Mouse (Mus musculus) kidney, embryonic 16.5 days (tissue): ENCODE data around the gene Etnk1. TPM values are rescaled to one million over a fixed set of nuclear protein-coding genes. Genes with fewer than 3 reads are reported as not detected.

Source experiments
- ATAC-seq: fragments of 200-750 bp; cut with Nextera tagmentation; 2 replicates; pipeline ENCODE4 v1.8.0; 2017; ENCODE audit warnings: moderate TSS enrichment; ENCODE audit not compliant: low FRiP score, low TSS enrichment
- H3K27ac ChIP-seq: fragments of 300-500 bp; sonication (generic); 2 replicates; pipeline ENCODE4 v1.5.1; 2014; ENCODE audit warnings: low read length
- H3K27me3 ChIP-seq: fragments of 300-500 bp; sonication (generic); 2 replicates; pipeline ENCODE4 v1.6.1; 2014; ENCODE audit warnings: low read length, control low read depth, mixed read lengths; ENCODE audit not compliant: insufficient read depth
- H3K36me3 ChIP-seq: fragments of 300-500 bp; sonication (generic); 2 replicates; pipeline ENCODE4 v1.6.1; 2014; ENCODE audit warnings: low read length, control low read depth, mixed read lengths; ENCODE audit not compliant: insufficient read depth
- H3K4me1 ChIP-seq: fragments of 300-500 bp; sonication (generic); 2 replicates; pipeline ENCODE4 v1.6.1; 2014; ENCODE audit warnings: low read length, control low read depth, mixed read lengths; ENCODE audit not compliant: insufficient read depth
- H3K4me2 ChIP-seq: fragments of 300-500 bp; sonication (generic); replicated peaks from 2 replicates; pipeline ENCODE4 v1.6.1; 2014; ENCODE audit warnings: low read depth, low read length
- H3K4me3 ChIP-seq: fragments of 300-500 bp; sonication (generic); 2 replicates; pipeline ENCODE4 v1.5.1; 2014; ENCODE audit warnings: mild to moderate bottlenecking, low read length
- H3K9ac ChIP-seq: fragments of 300-500 bp; sonication (generic); replicated peaks from 2 replicates; pipeline ENCODE4 v1.6.1; 2014; ENCODE audit warnings: low read length
- H3K9me3 ChIP-seq: fragments of 300-500 bp; sonication (generic); 2 replicates; pipeline ENCODE4 v1.6.1; 2016; ENCODE audit warnings: low read length, control low read depth
- WGBS: fragments of 180-500 bp; shearing (Covaris S2); extraction: QIAGEN DNeasy Blood & Tissue Kit; methylation state at CpG from one replicate; pipeline ENCODE4 v1.1.7; 2014; 5-methylcytosine and 5-hydroxymethylcytosine counted together
- polyA plus RNA-seq: library from polyadenylated mRNA; unstranded; fragments of >200 nt; fragmentation: Nextera tagmentation; extraction: Ambion mirVana; gene quantifications from 2 replicates; pipeline ENCODE4 v1.2.1, GENCODE M21; 2015

Gene Etnk1
- 32.2 and 34.0 TPM in 2 replicates for polyA plus RNA-seq

- H3K4me2 ChIP-seq = peak within 1 kb of the TSS; percentile 84
- H3K36me3 ChIP-seq = no peaks in the 10 kb centered on the region
- peak within 1 kb of the TSS; percentile 91 for H3K4me3 ChIP-seq
- no peaks in the 10 kb centered on the region for H3K27me3 ChIP-seq
- H3K9me3 ChIP-seq = no peaks in the 10 kb centered on the region
- peak within 1 kb of the TSS; percentile 94 for H3K27ac ChIP-seq
- ATAC-seq = peak; percentile 96
- H3K4me1 ChIP-seq = peaks cover 37% of the 10 kb centered on the region
- peak within 1 kb of the TSS; percentile 96 for H3K9ac ChIP-seq
- under 1% methylated on average over 81 of the region's 81 CpGs for WGBS
Measured at GRCm38 (mm10) chr6:143166452-143167357, at the start of gene Etnk1. Gene Etnk1 (plus strand): TSS chr6:143167221.

GRCm38 (mm10) chr6:143119325-143119724 lies 47.7 kb upstream of the Etnk1 start:
- Histone ChIP-seq H3K9me3 (no peaks in the 10 kb centered on the region), H3K4me1 (peaks cover 11% of the 10 kb centered on the region), H3K27me3 (no peaks in the 10 kb centered on the region), H3K27ac (no peak overlapping the region), H3K36me3 (no peaks in the 10 kb centered on the region), H3K4me2 (no peak overlapping the region), H3K4me3 (no peak overlapping the region), H3K9ac (no peak overlapping the region)
- ATAC-seq = no peak
- WGBS = 82% methylated on average over 6 of the region's 6 CpGs

- Histone ChIP-seq H3K9ac (no peak overlapping the region), H3K4me2 (no peak overlapping the region), H3K27me3 (no peaks in the 10 kb centered on the region), H3K9me3 (peaks cover 4% of the 10 kb centered on the region; the same call in 1 of the 2 replicates), H3K36me3 (no peaks in the 10 kb centered on the region), H3K4me3 (no peak overlapping the region), H3K4me1 (no peaks in the 10 kb centered on the region), H3K27ac (no peak overlapping the region)
- ATAC-seq = no peak
Measured at GRCm38 (mm10) chr6:143125721-143126120, 41.3 kb upstream of the Etnk1 start.

- Histone ChIP-seq H3K36me3 (no peaks in the 10 kb centered on the region), H3K27me3 (no peaks in the 10 kb centered on the region), H3K4me3 (no peak overlapping the region), H3K4me1 (no peaks in the 10 kb centered on the region), H3K27ac (no peak overlapping the region), H3K9me3 (peaks cover 7% of the 10 kb centered on the region; the same call in 1 of the 2 replicates), H3K9ac (no peak overlapping the region), H3K4me2 (no peak overlapping the region)
- ATAC-seq = no peak
- 91% methylated on average over 7 of the region's 7 CpGs for WGBS
Measured at GRCm38 (mm10) chr6:143129466-143129865, 37.6 kb upstream of the Etnk1 start.

GRCm38 (mm10) chr6:143129952-143130351 lies 37.1 kb upstream of the Etnk1 start:
- 50% methylated on average over 3 of the region's 3 CpGs for WGBS
- Histone ChIP-seq H3K4me2 (no peak overlapping the region), H3K4me3 (no peak overlapping the region), H3K9me3 (peaks cover 7% of the 10 kb centered on the region; the same call in 1 of the 2 replicates), H3K9ac (no peak overlapping the region), H3K4me1 (no peaks in the 10 kb centered on the region), H3K27ac (no peak overlapping the region), H3K36me3 (no peaks in the 10 kb centered on the region), H3K27me3 (no peaks in the 10 kb centered on the region)
- ATAC-seq = no peak

GRCm38 (mm10) chr6:143130411-143130810 lies 36.6 kb upstream of the Etnk1 start:
- Histone ChIP-seq H3K9me3 (peaks cover 7% of the 10 kb centered on the region; the same call in 1 of the 2 replicates), H3K36me3 (no peaks in the 10 kb centered on the region), H3K27ac (no peak overlapping the region), H3K4me3 (no peak overlapping the region), H3K4me1 (no peaks in the 10 kb centered on the region), H3K9ac (no peak overlapping the region), H3K27me3 (no peaks in the 10 kb centered on the region), H3K4me2 (no peak overlapping the region)
- 83% methylated on average over 4 of the region's 4 CpGs for WGBS
- ATAC-seq = no peak

- peak; percentile 12; the same call in 1 of the 2 replicates for ATAC-seq
- Histone ChIP-seq H3K4me2 (no peak overlapping the region), H3K9me3 (peaks cover 7% of the 10 kb centered on the region; the same call in 1 of the 2 replicates), H3K9ac (no peak overlapping the region), H3K4me1 (no peaks in the 10 kb centered on the region), H3K27ac (no peak overlapping the region), H3K27me3 (no peaks in the 10 kb centered on the region), H3K36me3 (no peaks in the 10 kb centered on the region), H3K4me3 (no peak overlapping the region)
- WGBS = 63% methylated on average over 6 of the region's 6 CpGs
Measured at GRCm38 (mm10) chr6:143131895-143132652, 34.9 kb upstream of the Etnk1 start.

- ATAC-seq = no peak
- Histone ChIP-seq H3K9me3 (peaks cover 7% of the 10 kb centered on the region; the same call in 1 of the 2 replicates), H3K36me3 (no peaks in the 10 kb centered on the region), H3K4me2 (no peak overlapping the region), H3K27me3 (no peaks in the 10 kb centered on the region), H3K4me3 (no peak overlapping the region), H3K27ac (no peak overlapping the region), H3K4me1 (no peaks in the 10 kb centered on the region), H3K9ac (no peak overlapping the region)
- WGBS = 92% methylated on average over 2 of the region's 2 CpGs
Measured at GRCm38 (mm10) chr6:143133150-143133549, 33.9 kb upstream of the Etnk1 start.

GRCm38 (mm10) chr6:143135097-143135496 lies 31.9 kb upstream of the Etnk1 start:
- H3K4me1 ChIP-seq = no peaks in the 10 kb centered on the region
- H3K36me3 ChIP-seq = no peaks in the 10 kb centered on the region
- H3K9ac ChIP-seq = no peak overlapping the region
- no peaks in the 10 kb centered on the region for H3K27me3 ChIP-seq
- peaks cover 7% of the 10 kb centered on the region; the same call in 1 of the 2 replicates for H3K9me3 ChIP-seq
- ATAC-seq = no peak
- no peak overlapping the region for H3K27ac ChIP-seq
- H3K4me3 ChIP-seq = no peak overlapping the region
- no peak overlapping the region for H3K4me2 ChIP-seq
- 86% methylated on average over 13 of the region's 13 CpGs for WGBS
